Mouse (Mus musculus): ENCODE data around the gene Pole4. TPM values are rescaled to one million over a fixed set of nuclear protein-coding genes. Genes with fewer than 3 reads are reported as not detected.

Gene Pole4
- total and polyA plus RNA-seq, 3 experiments = 49.7 to 178 (median 79.8) TPM

- no peak for DNase-seq (ENCODE audit: extremely low read depth)
- Histone ChIP-seq H3K27ac (ENCODE audit: insufficient read depth, low read depth) (no peak overlapping the region), H3K9me3 (replicated peaks; ENCODE audit: low read length) (no peaks in the 10 kb centered on the region), H3K4me3 (replicated peaks in 1 of 3; ENCODE audit: low read depth in 2 of 3, low read length in 2 of 3, poor library complexity in 1 of 3) (no peak overlapping the region), H3K27me3 (replicated peaks) (peaks cover 26% of the 10 kb centered on the region), H3K4me1 (ENCODE audit: control insufficient read depth in 1 of 2, insufficient read depth in 2 of 2) (no peaks in the 10 kb centered on the region; a peak in 1 of 4 replicates), H3K9ac (ENCODE audit: insufficient read depth, low read depth) (no peak overlapping the region), H3K4me2 (ENCODE audit: insufficient read depth, low read depth, poor library complexity, severe bottlenecking) (no peak overlapping the region), H3K36me3 (replicated peaks in 1 of 2; ENCODE audit: control insufficient read depth in 1 of 2, insufficient read depth in 1 of 2, low read length in 1 of 2) (no peaks in the 10 kb centered on the region), H3K79me2 (replicated peaks; ENCODE audit: control insufficient read depth, extremely low read depth, insufficient read depth, poor library complexity, severe bottlenecking) (no peaks in the 10 kb centered on the region)
- dilution Hi-C loops (cut with MboI; ENCODE audit: extremely low pct_ligation_motif_present, extremely low pct_unique_long_range_greater_than_20kb, low sequenced_read_pairs) (no loop called here), in situ Hi-C loops (cut with MboI; ENCODE audit: low pct_ligation_motif_present, low pct_unique_long_range_greater_than_20kb, low sequenced_read_pairs) (no loop called here)
- no peak for TF ChIP-seq MYC (IDR thresholded peaks at IDR 0.05; ENCODE audit: low read depth, low read length)
- no peak for TF ChIP-seq TBP (conservative IDR thresholded peaks at IDR 0.05; ENCODE audit: low read depth, low read length)
- no peak for TF ChIP-seq CTCF (conservative IDR thresholded peaks at IDR 0.05 in 1 of 2, IDR thresholded peaks at IDR 0.05 in 1 of 2; ENCODE audit: low read depth in 2 of 2, low read length in 2 of 2)
- TF ChIP-seq ETS1 (conservative IDR thresholded peaks at IDR 0.05; ENCODE audit: low read depth, low read length) = no peak
Measured at GRCm38 (mm10) chr6:82589387-82589786, 115.8 kb downstream of the Pole4 start.

GRCm38 (mm10) chr6:82585396-82585795, 119.8 kb downstream of the Pole4 start:
- no peak for DNase-seq (ENCODE audit: extremely low read depth)
- Histone ChIP-seq H3K79me2 (replicated peaks; ENCODE audit: control insufficient read depth, extremely low read depth, insufficient read depth, poor library complexity, severe bottlenecking) (no peaks in the 10 kb centered on the region), H3K4me2 (ENCODE audit: insufficient read depth, low read depth, poor library complexity, severe bottlenecking) (no peak overlapping the region), H3K9me3 (replicated peaks; ENCODE audit: low read length) (no peaks in the 10 kb centered on the region), H3K4me1 (ENCODE audit: control insufficient read depth in 1 of 2, insufficient read depth in 2 of 2) (no peaks in the 10 kb centered on the region; a peak in 1 of 4 replicates), H3K27me3 (replicated peaks) (peaks cover 18% of the 10 kb centered on the region), H3K4me3 (replicated peaks in 1 of 3; ENCODE audit: low read depth in 2 of 3, low read length in 2 of 3, poor library complexity in 1 of 3) (no peak overlapping the region), H3K9ac (ENCODE audit: insufficient read depth, low read depth) (no peak overlapping the region), H3K27ac (ENCODE audit: insufficient read depth, low read depth) (no peak overlapping the region), H3K36me3 (replicated peaks in 1 of 2; ENCODE audit: control insufficient read depth in 1 of 2, insufficient read depth in 1 of 2, low read length in 1 of 2) (no peaks in the 10 kb centered on the region)
- dilution Hi-C loops (cut with MboI; ENCODE audit: extremely low pct_ligation_motif_present, extremely low pct_unique_long_range_greater_than_20kb, low sequenced_read_pairs) = no loop called here
- no peak for TF ChIP-seq SMC3 (IDR thresholded peaks at IDR 0.05; ENCODE audit: low read depth, low read length)
- no peak for TF ChIP-seq GABPA (IDR thresholded peaks at IDR 0.05; ENCODE audit: insufficient replicate concordance, low read depth, low read length)
- no peak for TF ChIP-seq POLR2A (IDR thresholded peaks at IDR 0.05; ENCODE audit: low read depth, low read length)
- no peak for TF ChIP-seq JUN (IDR thresholded peaks at IDR 0.05; ENCODE audit: insufficient read depth, low read depth, low read length)
- TF ChIP-seq ETS1 (conservative IDR thresholded peaks at IDR 0.05; ENCODE audit: low read depth, low read length) = no peak
- no peak for TF ChIP-seq USF1 (IDR thresholded peaks at IDR 0.05; ENCODE audit: low read depth, low read length)
- no peak for TF ChIP-seq TCF12 (IDR thresholded peaks at IDR 0.05; ENCODE audit: low read depth, low read length)
- TF ChIP-seq NRF1 (IDR thresholded peaks at IDR 0.05; ENCODE audit: low read depth, low read length) = no peak
- TF ChIP-seq MXI1 (IDR thresholded peaks at IDR 0.05; ENCODE audit: low read depth, low read length) = no peak
- no peak for TF ChIP-seq HCFC1 (IDR thresholded peaks at IDR 0.05; ENCODE audit: low read depth, low read length)
- TF ChIP-seq CHD1 (IDR thresholded peaks at IDR 0.05; ENCODE audit: low read depth, low read length) = no peak
- TF ChIP-seq TBP (conservative IDR thresholded peaks at IDR 0.05; ENCODE audit: low read depth, low read length) = no peak
- TF ChIP-seq SIN3A (IDR thresholded peaks at IDR 0.05; ENCODE audit: low read length) = no peak
- TF ChIP-seq KAT2A (IDR thresholded peaks at IDR 0.05; ENCODE audit: insufficient replicate concordance, low read length) = no peak
- in situ Hi-C loops (cut with MboI; ENCODE audit: low pct_ligation_motif_present, low pct_unique_long_range_greater_than_20kb, low sequenced_read_pairs) = no loop called here
